Mouse (Mus musculus) spleen, adult 2 months (tissue): ENCODE data around the gene Mrpl45. TPM values are rescaled to one million over a fixed set of nuclear protein-coding genes. Genes with fewer than 3 reads are reported as not detected.

Experiments used
- DNase-seq, 2 experiments: peaks; one replicate each; pipeline versions ENCODE4 v3.0.0 to v3.0.0-alpha.2; 2012 to 2021; ENCODE audit warnings: low spot score in 2 of 2, low read depth in 1 of 2
- H3K27ac ChIP-seq: fragments of 200-500 bp; 2 replicates; pipeline ENCODE4 v1.5.1; 2012; ENCODE audit warnings: low read length, inconsistent platforms; ENCODE audit not compliant: insufficient read depth
- H3K27me3 ChIP-seq: fragments of 200-500 bp; 2 replicates; pipeline ENCODE4 v1.6.1; 2012; ENCODE audit warnings: mild to moderate bottlenecking, moderate library complexity, low read length, inconsistent platforms; ENCODE audit not compliant: control insufficient read depth, insufficient read depth
- H3K36me3 ChIP-seq: fragments of 200-500 bp; 2 replicates; pipeline ENCODE4 v1.6.1; 2012; ENCODE audit warnings: mild to moderate bottlenecking, low read length, inconsistent platforms; ENCODE audit not compliant: control insufficient read depth, insufficient read depth
- H3K4me1 ChIP-seq: fragments of 200-500 bp; 2 replicates; pipeline ENCODE4 v1.6.1; 2011; ENCODE audit warnings: inconsistent platforms; ENCODE audit not compliant: control insufficient read depth, insufficient read depth, insufficient read length
- H3K4me3 ChIP-seq: fragments of 200-500 bp; 2 replicates; pipeline ENCODE4 v1.5.1; 2011; ENCODE audit warnings: mild to moderate bottlenecking, inconsistent platforms; ENCODE audit not compliant: insufficient read depth, insufficient read length; ENCODE audit errors: extremely low read depth
- CTCF ChIP-seq: fragments of 200-500 bp; IDR thresholded peaks from 2 replicates; pipeline ENCODE4 v1.5.1; 2011; ENCODE audit warnings: mild to moderate bottlenecking, inconsistent platforms; ENCODE audit not compliant: insufficient read depth, insufficient read length, insufficient replicate concordance; ENCODE audit errors: extremely low read depth
- POLR2A ChIP-seq: fragments of 200-500 bp; IDR thresholded peaks from 2 replicates; pipeline ENCODE4 v1.6.1; 2011; ENCODE audit warnings: low read depth, low read length, inconsistent platforms
- WGBS: fragments of 180-500 bp; shearing (Covaris S2); methylation state at CpG from one replicate; pipeline ENCODE4 v1.1.7; 2018; 5-methylcytosine and 5-hydroxymethylcytosine counted together
- polyA plus RNA-seq: library from polyadenylated mRNA; depleted of rRNA; stranded (reverse); fragments of >200 nt; gene quantifications from 2 replicates; pipeline ENCODE4 v1.2.3, GENCODE M21; 2012

Mrpl45 gene
- polyA plus RNA-seq, 1 experiment, result 5.6 TPM

- TF ChIP-seq POLR2A, result no peak
- no peak for TF ChIP-seq CTCF
Measured at GRCm38 (mm10) chr11:97331231-97332190, 16.0 kb downstream of the Mrpl45 start.

GRCm38 (mm10) chr11:97333044-97333443, 17.5 kb downstream of the Mrpl45 start:
- Histone ChIP-seq H3K27ac (no peak overlapping the region), H3K36me3 (peaks cover 6% of the 10 kb centered on the region), H3K4me3 (no peak overlapping the region), H3K27me3 (no peaks in the 10 kb centered on the region), H3K4me1 (no peaks in the 10 kb centered on the region; the same call in 1 of the 2 replicates)
- TF ChIP-seq POLR2A, result no peak
- 59% methylated on average over 9 of the region's 9 CpGs for WGBS
- no peak for DNase-seq

More at GRCm38 (mm10) chr11:97331231-97332190, 16.0 kb downstream of the Mrpl45 start:
- no peak overlapping the region for H3K4me3 ChIP-seq
- peaks cover 11% of the 10 kb centered on the region for H3K36me3 ChIP-seq
- H3K27me3 ChIP-seq, result no peaks in the 10 kb centered on the region
- 90% methylated on average over 12 of the region's 12 CpGs for WGBS
- DNase-seq, result no peak
- no peaks in the 10 kb centered on the region; the same call in 1 of the 2 replicates for H3K4me1 ChIP-seq
- no peak overlapping the region for H3K27ac ChIP-seq

- Histone ChIP-seq H3K27me3 (no peaks in the 10 kb centered on the region), H3K27ac (no peak overlapping the region), H3K36me3 (peaks cover 4% of the 10 kb centered on the region; the same call in 1 of the 2 replicates), H3K4me3 (no peak overlapping the region), H3K4me1 (no peaks in the 10 kb centered on the region; the same call in 1 of the 2 replicates)
- DNase-seq, result no peak
- 24% methylated on average over 1 of the region's 1 CpGs for WGBS
- TF ChIP-seq POLR2A (no peak), CTCF (no peak)
Measured at GRCm38 (mm10) chr11:97333896-97334295, 18.4 kb downstream of the Mrpl45 start.

GRCm38 (mm10) chr11:97334400-97334799, 18.9 kb downstream of the Mrpl45 start:
- 86% methylated on average over 9 of the region's 9 CpGs for WGBS
- no peak overlapping the region for H3K27ac ChIP-seq
- TF ChIP-seq CTCF, result no peak
- no peak for TF ChIP-seq POLR2A
- no peaks in the 10 kb centered on the region; the same call in 1 of the 2 replicates for H3K4me1 ChIP-seq
- H3K4me3 ChIP-seq, result no peak overlapping the region
- H3K27me3 ChIP-seq, result no peaks in the 10 kb centered on the region
- H3K36me3 ChIP-seq, result 0 out of 2 replicates have a peak, but pooled peaks cover 1% of the 10 kb centered on the region
- no peak for DNase-seq

- DNase-seq, result no peak
- Histone ChIP-seq H3K27ac (no peak overlapping the region), H3K27me3 (no peaks in the 10 kb centered on the region), H3K4me3 (no peak overlapping the region), H3K36me3 (no peaks in the 10 kb centered on the region), H3K4me1 (no peaks in the 10 kb centered on the region; the same call in 1 of the 2 replicates)
- TF ChIP-seq CTCF, result no peak
- 23% methylated on average over 6 of the region's 6 CpGs for WGBS
Measured at GRCm38 (mm10) chr11:97336238-97336637, 20.7 kb downstream of the Mrpl45 start.

DNA sequence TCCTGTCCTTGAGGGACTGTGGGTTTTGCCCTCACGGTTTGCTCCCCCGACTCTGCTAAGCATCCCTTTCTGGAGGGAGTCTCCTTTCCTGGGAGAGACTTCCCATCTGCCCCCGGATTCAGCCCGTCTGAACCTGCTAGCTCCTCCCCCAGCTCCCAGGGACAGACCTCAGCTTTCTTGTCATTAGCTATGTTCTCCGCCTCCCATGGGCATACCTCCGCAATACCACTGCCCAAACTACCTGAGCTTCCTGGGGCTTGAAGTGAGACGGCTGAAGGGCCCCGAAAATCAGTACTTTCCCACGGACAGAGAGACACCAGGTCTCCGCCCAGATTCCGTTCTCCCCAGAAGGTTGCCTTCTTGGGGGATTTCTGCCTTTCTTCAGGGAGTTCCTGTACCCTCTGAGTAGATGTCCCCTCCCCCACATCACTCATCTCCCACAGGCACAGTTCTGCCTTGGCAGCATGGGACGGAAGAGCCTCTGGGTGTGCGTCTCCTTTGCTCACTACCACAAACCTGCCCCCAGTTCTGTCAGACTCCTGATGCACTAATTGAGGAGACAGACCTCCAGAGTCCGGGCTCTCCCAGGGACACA, 21.3 kb downstream of the Mrpl45 start:
- no peak for DNase-seq
- Histone ChIP-seq H3K27me3 (no peaks in the 10 kb centered on the region), H3K36me3 (no peaks in the 10 kb centered on the region), H3K27ac (no peak overlapping the region), H3K4me3 (no peak overlapping the region), H3K4me1 (no peaks in the 10 kb centered on the region; the same call in 1 of the 2 replicates)
- 73% methylated on average over 14 of the region's 14 CpGs for WGBS
- TF ChIP-seq CTCF (no peak), POLR2A (no peak)
